Mouse (Mus musculus) ES-E14 (cell line): ENCODE results near the gene Cracr2a. TPM values are rescaled to one million over a fixed set of nuclear protein-coding genes. Genes with fewer than 3 reads are reported as not detected.
A peak's percentile ranks its signal among the peaks of the same experiment; 100 is the strongest.

Source experiments
- DNase-seq: peaks from one replicate; pipeline ENCODE4 v3.0.0-alpha.2; 2013; ENCODE audit warnings: low read depth, low spot score
- H3K27ac ChIP-seq: 2 replicates; pipeline ENCODE4 v1.5.1; 2012; ENCODE audit warnings: low read depth, mild to moderate bottlenecking, low read length, moderate library complexity, mixed read lengths; ENCODE audit not compliant: poor library complexity, insufficient read depth, severe bottlenecking
- H3K36me3 ChIP-seq: 2 replicates; pipeline ENCODE4 v1.6.1; 2012; ENCODE audit warnings: mild to moderate bottlenecking, low read length, moderate library complexity, mixed read lengths; ENCODE audit not compliant: control insufficient read depth, poor library complexity, insufficient read depth, severe bottlenecking
- H3K4me1 ChIP-seq, 2 experiments: fragments of 150-350 bp in 1 of 2; sonication (generic) in 1 of 2; 2 replicates each; pipeline ENCODE4 v1.6.1; 2012; ENCODE audit warnings: low read length in 2 of 2, mild to moderate bottlenecking in 1 of 2, mixed read lengths in 1 of 2; ENCODE audit not compliant: control insufficient read depth in 2 of 2, insufficient read depth in 2 of 2, poor library complexity in 1 of 2
- H3K4me3 ChIP-seq, 2 experiments: fragments of 150-350 bp in 1 of 2; sonication (generic) in 1 of 2; 2 replicates each; pipeline ENCODE4 v1.5.1; 2012; ENCODE audit warnings: low read length in 2 of 2, low read depth in 1 of 2, mild to moderate bottlenecking in 1 of 2, mixed read lengths in 1 of 2; ENCODE audit not compliant: insufficient read depth in 1 of 2, poor library complexity in 1 of 2, severe bottlenecking in 1 of 2
- H3K9ac ChIP-seq: 2 replicates; pipeline ENCODE4 v1.6.1; 2012; ENCODE audit warnings: low read depth, mild to moderate bottlenecking, low read length, mixed read lengths; ENCODE audit not compliant: poor library complexity, insufficient read depth, severe bottlenecking
- H3K9me3 ChIP-seq: fragments of 150-350 bp; sonication (generic); 2 replicates; pipeline ENCODE4 v1.6.1; 2012; ENCODE audit warnings: low read depth, mild to moderate bottlenecking, low read length; ENCODE audit not compliant: control insufficient read depth, insufficient read depth
- CHD2 ChIP-seq: IDR thresholded peaks from 2 replicates; pipeline ENCODE4 v1.6.1; 2014; ENCODE audit warnings: mild to moderate bottlenecking, low read depth, low read length, inconsistent platforms
- HCFC1 ChIP-seq: IDR thresholded peaks from 2 replicates; pipeline ENCODE4 v1.6.1; 2012; ENCODE audit warnings: low read length, inconsistent platforms, borderline replicate concordance; ENCODE audit not compliant: insufficient read depth
- MAFK ChIP-seq: IDR thresholded peaks from 2 replicates; pipeline ENCODE4 v1.6.1; 2014; ENCODE audit warnings: mild to moderate bottlenecking, low read depth, low read length, inconsistent platforms; ENCODE audit not compliant: insufficient read depth
- ZC3H11A ChIP-seq: IDR thresholded peaks from 2 replicates; pipeline ENCODE4 v1.6.1; 2012; ENCODE audit warnings: low read depth, mild to moderate bottlenecking, inconsistent platforms, low read length, borderline replicate concordance
- ZNF384 ChIP-seq: IDR thresholded peaks from 2 replicates; pipeline ENCODE4 v1.6.1; 2012; ENCODE audit warnings: low read depth, low read length, inconsistent platforms
- in situ Hi-C, 2 experiments: fragments of 600-800 bp; cut with MboI; formaldehyde crosslinking; loops; one replicate each; pipeline ENCODE4 v1.15.1; 2025; ENCODE audit warnings: low sequenced_read_pairs in 2 of 2, inconsistent platforms in 1 of 2; ENCODE audit not compliant: unreplicated experiment in 2 of 2
- total RNA-seq: library from RNA; depleted of rRNA; stranded (reverse); fragments of 300-350 nt; gene quantifications from 2 replicates; pipeline ENCODE4 v1.2.3, GENCODE M21; 2012

Gene Cracr2a
- total RNA-seq, 1 experiment = 0.76 TPM

DNA sequence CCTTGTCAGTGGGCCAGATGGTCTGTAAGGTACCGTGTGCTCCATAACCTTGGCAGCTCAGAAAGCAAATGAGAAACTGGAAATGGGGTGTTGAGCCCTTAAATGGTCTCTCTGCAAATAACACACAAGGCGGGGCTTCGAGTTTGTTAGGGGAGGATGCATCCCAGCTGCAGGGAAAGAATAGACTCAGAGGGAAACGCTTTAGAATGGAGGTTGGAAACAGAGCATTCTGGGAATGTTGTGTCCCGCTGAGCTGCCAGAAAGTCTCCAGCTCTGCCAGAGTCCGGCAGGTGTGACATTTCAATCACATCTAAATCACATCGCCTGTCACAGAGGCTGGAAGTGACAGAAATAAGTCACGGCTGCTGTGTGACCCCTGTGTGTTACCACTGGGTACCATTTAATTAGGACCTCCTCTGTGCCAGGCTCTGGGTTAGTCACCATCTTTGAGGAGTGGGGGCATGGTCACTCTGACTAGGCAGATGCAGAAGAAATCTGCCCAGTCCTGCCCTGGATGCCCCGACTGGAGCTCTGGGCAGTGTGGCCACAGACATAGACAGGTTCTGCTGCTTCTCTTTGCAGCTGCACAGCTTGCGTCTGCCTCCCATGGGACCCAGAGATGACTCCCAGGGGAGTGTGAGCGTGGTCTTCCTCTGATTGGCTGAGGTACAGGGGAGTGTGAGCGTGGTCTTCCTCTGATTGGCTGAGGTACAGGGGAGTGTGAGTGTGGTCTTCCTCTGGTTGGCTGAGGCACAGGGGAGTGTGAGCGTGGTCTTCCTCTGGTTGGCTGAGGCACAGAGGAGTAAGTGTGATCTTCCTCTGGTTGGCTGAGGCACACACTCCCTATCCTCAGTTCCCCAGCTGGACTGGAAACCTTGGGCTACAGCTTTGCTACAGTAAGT lies 53.2 kb downstream of the Cracr2a start:
- H3K27ac ChIP-seq = no peak overlapping the region
- peak; percentile 35 for DNase-seq

DNA sequence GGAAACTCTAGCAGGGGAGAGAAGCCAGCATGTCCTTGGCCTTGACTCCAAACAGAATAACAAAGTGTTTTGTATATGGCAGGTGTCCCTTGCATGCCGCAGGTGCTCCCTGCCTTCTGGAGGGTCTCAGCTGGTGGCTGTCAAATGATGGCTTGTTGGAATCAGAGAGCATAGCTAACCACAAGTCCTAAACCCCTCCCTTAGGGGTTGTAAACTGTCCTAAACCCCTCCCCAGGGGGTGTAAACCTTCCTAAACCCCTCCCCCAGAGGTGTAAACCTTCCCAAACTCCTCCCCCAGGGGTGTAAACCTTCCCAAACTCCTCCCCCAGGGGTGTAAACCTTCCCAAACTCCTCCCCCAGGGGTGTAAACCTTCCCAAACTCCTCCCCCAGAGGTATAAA lies 55.5 kb downstream of the Cracr2a start:
- Histone ChIP-seq H3K9me3 (no peaks in the 10 kb centered on the region), H3K36me3 (no peaks in the 10 kb centered on the region), H3K4me3 (no peak overlapping the region), H3K9ac (no peak overlapping the region), H3K4me1 (peaks cover 1 to 5% of the 10 kb centered on the region in 2 experiments; a peak in 1 of 4 replicates), H3K27ac (no peak overlapping the region)
- TF ChIP-seq HCFC1 = no peak
- no peak for TF ChIP-seq ZNF384
- TF ChIP-seq MAFK = no peak
- DNase-seq = peak; percentile 56
- in situ Hi-C loops = no loop called here

More for the DNA sequence above, 53.2 kb downstream of the Cracr2a start:
- Histone ChIP-seq H3K4me3 (0 out of 4 replicates have a peak overlapping the region, but pooled peaks of 1 of the 2 experiments have one; percentile 15), H3K9ac (no peak overlapping the region), H3K4me1 (peaks cover 1 to 5% of the 10 kb centered on the region in 2 experiments; a peak in 1 of 4 replicates), H3K9me3 (no peaks in the 10 kb centered on the region), H3K36me3 (no peaks in the 10 kb centered on the region)
- in situ Hi-C loops = no loop called here
- TF ChIP-seq HCFC1 (no peak), CHD2 (peak; percentile 83)

DNA sequence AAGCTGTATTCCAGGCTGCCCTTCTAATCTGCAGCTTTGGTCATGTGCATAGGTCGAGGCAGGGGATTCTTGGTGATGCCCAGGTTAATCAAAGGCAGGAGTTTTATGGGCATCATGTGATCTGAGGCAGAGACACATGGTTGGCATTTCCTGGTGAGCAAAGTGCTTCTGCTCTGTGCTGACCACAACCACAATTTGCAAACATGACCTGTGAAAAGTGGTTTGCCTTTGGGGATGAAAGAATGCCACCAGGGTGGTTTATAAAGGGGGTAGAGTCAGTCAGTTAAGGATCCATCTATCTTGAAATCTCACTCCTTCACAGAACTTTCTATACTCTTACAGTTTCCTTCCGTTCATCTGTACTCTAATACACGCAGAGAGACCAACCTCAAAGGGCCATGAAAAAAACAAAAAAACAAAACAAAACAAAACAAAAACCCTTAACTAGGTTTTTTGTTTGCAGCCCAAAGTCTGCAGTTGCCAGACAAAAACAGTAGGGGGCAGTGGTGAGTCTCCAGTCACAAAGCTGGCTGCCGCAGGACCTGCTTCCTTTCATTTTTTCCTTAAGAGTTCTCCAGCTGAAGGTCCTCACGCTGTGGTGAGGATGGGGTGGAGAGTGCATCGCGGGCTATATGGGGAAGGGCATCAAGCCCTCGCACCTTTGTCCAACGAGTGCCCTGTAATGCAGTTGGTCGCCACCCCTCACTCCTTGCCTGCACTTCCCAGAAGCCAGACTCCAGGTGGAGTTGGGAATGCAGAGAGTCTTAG lies 56.3 kb downstream of the Cracr2a start:
- H3K4me1 ChIP-seq = peaks cover 1 to 5% of the 10 kb centered on the region in 2 experiments; a peak in 1 of 4 replicates
- no peaks in the 10 kb centered on the region for H3K9me3 ChIP-seq
- H3K27ac ChIP-seq = no peak overlapping the region; the same call in 1 of the 2 replicates
- TF ChIP-seq ZNF384 (0 out of 2 replicates have a peak, but pooled peaks have one; percentile 38), MAFK (no peak), HCFC1 (no peak), ZC3H11A (peak; percentile 49; the same call in 1 of the 2 replicates), CHD2 (no peak)
- peak; percentile 50 for DNase-seq
- in situ Hi-C loops = no loop called here
- H3K36me3 ChIP-seq = no peaks in the 10 kb centered on the region
- H3K9ac ChIP-seq = no peak overlapping the region; the same call in 1 of the 2 replicates
- H3K4me3 ChIP-seq = no peak overlapping the region

DNA sequence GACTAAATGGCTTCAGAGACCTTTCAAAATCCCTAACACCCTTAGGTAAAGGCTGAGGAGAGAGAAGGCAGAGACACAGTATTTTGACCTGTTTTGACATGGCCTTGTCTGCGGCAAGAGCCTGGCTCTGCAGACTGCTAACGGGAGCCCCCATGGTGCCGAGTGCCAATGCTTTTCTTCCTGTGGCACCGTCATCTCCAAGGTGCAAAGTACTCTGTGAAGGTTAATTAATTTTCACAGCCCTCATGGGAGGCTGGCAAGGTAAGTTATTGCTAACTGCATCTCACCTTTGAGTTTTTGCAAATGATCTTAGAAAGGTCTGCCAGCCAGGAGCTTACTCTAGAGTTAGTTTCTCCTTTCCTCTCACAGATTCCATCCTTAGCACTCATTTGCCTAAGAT lies 57.5 kb downstream of the Cracr2a start:
- H3K4me1 ChIP-seq = peaks cover 1 to 5% of the 10 kb centered on the region in 2 experiments; a peak in 1 of 4 replicates
- no peak overlapping the region for H3K4me3 ChIP-seq
- TF ChIP-seq CHD2 = no peak
- TF ChIP-seq HCFC1 = no peak
- TF ChIP-seq ZC3H11A = no peak
- TF ChIP-seq MAFK = no peak
- TF ChIP-seq ZNF384 = no peak
- no peak for DNase-seq
- no peaks in the 10 kb centered on the region for H3K9me3 ChIP-seq
- no peak overlapping the region for H3K27ac ChIP-seq
- in situ Hi-C loops = no loop called here
- H3K36me3 ChIP-seq = no peaks in the 10 kb centered on the region
- no peak overlapping the region for H3K9ac ChIP-seq
